Mouse (Mus musculus): ENCODE measurements at regions not wholly inside any gene's neighbourhood (a gene's known extent, or its start where the extent isn't known, plus 50 kb on each side); places are given as distances from the start of the nearest gene placed in this dataset.
A peak's percentile ranks its signal among the peaks of the same experiment; 100 is the strongest.

- H3K4me2 ChIP-seq (replicated peaks; ENCODE audit: low read depth, low read length) = no peak overlapping the region
- no peak overlapping the region for H3K27ac ChIP-seq (ENCODE audit: low read depth, low read length)
- H3K4me1 ChIP-seq (replicated peaks; ENCODE audit: control insufficient read depth, insufficient read depth, low read length) = no peaks in the 10 kb centered on the region
- no peaks in the 10 kb centered on the region for H3K9me3 ChIP-seq (ENCODE audit: control insufficient read depth, low read length)
- H3K36me3 ChIP-seq (ENCODE audit: control insufficient read depth, insufficient read depth, low read length) = no peaks in the 10 kb centered on the region
- DNase-seq (ENCODE audit: low spot score) (no peak), ATAC-seq (ENCODE audit: low FRiP score) (no peak)
- H3K9ac ChIP-seq (ENCODE audit: low read depth, low read length) = no peak overlapping the region
- WGBS = 100% methylated on average over 1 of the region's 1 CpGs
- H3K4me3 ChIP-seq (ENCODE audit: low read depth, low read length) = no peak overlapping the region
- no peaks in the 10 kb centered on the region for H3K27me3 ChIP-seq (ENCODE audit: control insufficient read depth, insufficient read depth, low read length)
Observed at GRCm38 (mm10) chr3:53792541-53792940, 52.3 kb upstream of the Gm10985 start.

GRCm38 (mm10) chr3:53789706-53790105 lies 55.2 kb upstream of the Gm10985 start:
- Histone ChIP-seq H3K4me3 (ENCODE audit: low read depth, low read length) (no peak overlapping the region), H3K9ac (ENCODE audit: low read depth, low read length) (no peak overlapping the region), H3K4me1 (replicated peaks; ENCODE audit: control insufficient read depth, insufficient read depth, low read length) (no peaks in the 10 kb centered on the region), H3K36me3 (ENCODE audit: control insufficient read depth, insufficient read depth, low read length) (no peaks in the 10 kb centered on the region), H3K4me2 (replicated peaks; ENCODE audit: low read depth, low read length) (no peak overlapping the region), H3K27me3 (ENCODE audit: control insufficient read depth, insufficient read depth, low read length) (no peaks in the 10 kb centered on the region), H3K27ac (ENCODE audit: low read depth, low read length) (no peak overlapping the region), H3K9me3 (ENCODE audit: control insufficient read depth, low read length) (no peaks in the 10 kb centered on the region)
- ATAC-seq (ENCODE audit: low FRiP score) = no peak
- DNase-seq (ENCODE audit: low spot score) = no peak

- H3K27me3 ChIP-seq (ENCODE audit: control insufficient read depth, insufficient read depth, low read length) = no peaks in the 10 kb centered on the region
- no peaks in the 10 kb centered on the region for H3K9me3 ChIP-seq (ENCODE audit: control insufficient read depth, low read length)
- no peak overlapping the region for H3K27ac ChIP-seq (ENCODE audit: low read depth, low read length)
- ATAC-seq (ENCODE audit: low FRiP score) = no peak
- no peak overlapping the region for H3K4me3 ChIP-seq (ENCODE audit: low read depth, low read length)
- 70% methylated on average over 3 of the region's 3 CpGs for WGBS
- H3K4me1 ChIP-seq (replicated peaks; ENCODE audit: control insufficient read depth, insufficient read depth, low read length) = no peaks in the 10 kb centered on the region
- no peak overlapping the region for H3K4me2 ChIP-seq (replicated peaks; ENCODE audit: low read depth, low read length)
- H3K36me3 ChIP-seq (ENCODE audit: control insufficient read depth, insufficient read depth, low read length) = no peaks in the 10 kb centered on the region
- H3K9ac ChIP-seq (ENCODE audit: low read depth, low read length) = no peak overlapping the region
- DNase-seq (ENCODE audit: low spot score) = no peak
Observed at GRCm38 (mm10) chr3:53785201-53785600, 59.7 kb upstream of the Gm10985 start.

- H3K4me1 ChIP-seq (replicated peaks; ENCODE audit: control insufficient read depth, insufficient read depth, low read length) = no peaks in the 10 kb centered on the region
- ATAC-seq (ENCODE audit: low FRiP score) = no peak
- WGBS = 75% methylated on average over 5 of the region's 5 CpGs
Observed at GRCm38 (mm10) chr3:53776668-53777067, 68.2 kb upstream of the Gm10985 start.

GRCm38 (mm10) chr3:53767601-53768000 lies 77.3 kb upstream of the Gm10985 start:
- Histone ChIP-seq H3K9ac (ENCODE audit: low read depth, low read length) (no peak overlapping the region), H3K4me1 (replicated peaks; ENCODE audit: control insufficient read depth, insufficient read depth, low read length) (no peaks in the 10 kb centered on the region), H3K36me3 (ENCODE audit: control insufficient read depth, insufficient read depth, low read length) (no peaks in the 10 kb centered on the region), H3K27ac (ENCODE audit: low read depth, low read length) (no peak overlapping the region), H3K27me3 (ENCODE audit: control insufficient read depth, insufficient read depth, low read length) (no peaks in the 10 kb centered on the region), H3K4me2 (replicated peaks; ENCODE audit: low read depth, low read length) (no peak overlapping the region), H3K4me3 (ENCODE audit: low read depth, low read length) (no peak overlapping the region), H3K9me3 (ENCODE audit: control insufficient read depth, low read length) (no peaks in the 10 kb centered on the region)
- DNase-seq (ENCODE audit: low spot score) (no peak), ATAC-seq (ENCODE audit: low FRiP score) (no peak)

More at GRCm38 (mm10) chr3:53776668-53777067, 68.2 kb upstream of the Gm10985 start:
- Histone ChIP-seq H3K27me3 (ENCODE audit: control insufficient read depth, insufficient read depth, low read length) (no peaks in the 10 kb centered on the region), H3K9ac (ENCODE audit: low read depth, low read length) (no peak overlapping the region), H3K27ac (ENCODE audit: low read depth, low read length) (no peak overlapping the region), H3K36me3 (ENCODE audit: control insufficient read depth, insufficient read depth, low read length) (no peaks in the 10 kb centered on the region), H3K4me2 (replicated peaks; ENCODE audit: low read depth, low read length) (no peak overlapping the region), H3K9me3 (ENCODE audit: control insufficient read depth, low read length) (no peaks in the 10 kb centered on the region), H3K4me3 (ENCODE audit: low read depth, low read length) (no peak overlapping the region)
- no peak for DNase-seq (ENCODE audit: low spot score)

GRCm38 (mm10) chr3:53763981-53764380 lies 80.9 kb upstream of the Gm10985 start:
- WGBS = 92% methylated on average over 2 of the region's 2 CpGs
- H3K9me3 ChIP-seq (ENCODE audit: control insufficient read depth, low read length) = no peaks in the 10 kb centered on the region
- H3K27ac ChIP-seq (ENCODE audit: low read depth, low read length) = no peak overlapping the region
- H3K27me3 ChIP-seq (ENCODE audit: control insufficient read depth, insufficient read depth, low read length) = no peaks in the 10 kb centered on the region
- H3K4me2 ChIP-seq (replicated peaks; ENCODE audit: low read depth, low read length) = no peak overlapping the region
- no peak overlapping the region for H3K4me3 ChIP-seq (ENCODE audit: low read depth, low read length)
- no peaks in the 10 kb centered on the region for H3K4me1 ChIP-seq (replicated peaks; ENCODE audit: control insufficient read depth, insufficient read depth, low read length)
- H3K9ac ChIP-seq (ENCODE audit: low read depth, low read length) = no peak overlapping the region
- DNase-seq (ENCODE audit: low spot score) (no peak), ATAC-seq (ENCODE audit: low FRiP score) (no peak)
- H3K36me3 ChIP-seq (ENCODE audit: control insufficient read depth, insufficient read depth, low read length) = no peaks in the 10 kb centered on the region

- Histone ChIP-seq H3K9me3 (ENCODE audit: control insufficient read depth, low read length) (no peaks in the 10 kb centered on the region), H3K4me3 (ENCODE audit: low read depth, low read length) (no peak overlapping the region), H3K27me3 (ENCODE audit: control insufficient read depth, insufficient read depth, low read length) (no peaks in the 10 kb centered on the region), H3K4me2 (replicated peaks; ENCODE audit: low read depth, low read length) (peak overlapping the region; percentile 14; the same call in 1 of the 2 replicates), H3K9ac (ENCODE audit: low read depth, low read length) (no peak overlapping the region), H3K36me3 (ENCODE audit: control insufficient read depth, insufficient read depth, low read length) (no peaks in the 10 kb centered on the region), H3K27ac (ENCODE audit: low read depth, low read length) (no peak overlapping the region), H3K4me1 (replicated peaks; ENCODE audit: control insufficient read depth, insufficient read depth, low read length) (no peaks in the 10 kb centered on the region)
- ATAC-seq (ENCODE audit: low FRiP score) (peak; percentile 76), DNase-seq (ENCODE audit: low spot score) (peak; percentile 52)
- WGBS = 23% methylated on average over 11 of the region's 11 CpGs
Observed at GRCm38 (mm10) chr3:53761514-53762075, 83.3 kb upstream of the Gm10985 start.

- H3K4me3 ChIP-seq (ENCODE audit: low read depth, low read length) = no peak overlapping the region
- H3K4me2 ChIP-seq (replicated peaks; ENCODE audit: low read depth, low read length) = no peak overlapping the region
- ATAC-seq (ENCODE audit: low FRiP score) = no peak
- no peak overlapping the region for H3K9ac ChIP-seq (ENCODE audit: low read depth, low read length)
- no peaks in the 10 kb centered on the region for H3K9me3 ChIP-seq (ENCODE audit: control insufficient read depth, low read length)
- WGBS = 45% methylated on average over 10 of the region's 10 CpGs
- DNase-seq (ENCODE audit: low spot score) = no peak
- no peaks in the 10 kb centered on the region for H3K4me1 ChIP-seq (replicated peaks; ENCODE audit: control insufficient read depth, insufficient read depth, low read length)
- H3K27me3 ChIP-seq (ENCODE audit: control insufficient read depth, insufficient read depth, low read length) = no peaks in the 10 kb centered on the region
- H3K36me3 ChIP-seq (ENCODE audit: control insufficient read depth, insufficient read depth, low read length) = no peaks in the 10 kb centered on the region
- H3K27ac ChIP-seq (ENCODE audit: low read depth, low read length) = no peak overlapping the region
Observed at GRCm38 (mm10) chr3:53756115-53756853, 88.6 kb upstream of the Gm10985 start.

GRCm38 (mm10) chr3:53737161-53737560 lies 80.0 kb upstream of the Frem2 start:
- H3K4me3 ChIP-seq (ENCODE audit: low read depth, low read length) = no peak overlapping the region
- DNase-seq (ENCODE audit: low spot score) = no peak
- no peak for ATAC-seq (ENCODE audit: low FRiP score)

More at GRCm38 (mm10) chr3:53737161-53737560, 80.0 kb upstream of the Frem2 start:
- Histone ChIP-seq H3K4me2 (replicated peaks; ENCODE audit: low read depth, low read length) (no peak overlapping the region), H3K4me1 (replicated peaks; ENCODE audit: control insufficient read depth, insufficient read depth, low read length) (no peaks in the 10 kb centered on the region), H3K9ac (ENCODE audit: low read depth, low read length) (no peak overlapping the region), H3K36me3 (ENCODE audit: control insufficient read depth, insufficient read depth, low read length) (no peaks in the 10 kb centered on the region), H3K27me3 (ENCODE audit: control insufficient read depth, insufficient read depth, low read length) (no peaks in the 10 kb centered on the region), H3K9me3 (ENCODE audit: control insufficient read depth, low read length) (no peaks in the 10 kb centered on the region), H3K27ac (ENCODE audit: low read depth, low read length) (no peak overlapping the region)
- WGBS = 96% methylated on average over 4 of the region's 4 CpGs

All from hindbrain, embryonic 11.5 days (tissue).